Mouse (Mus musculus) heart, postnatal 0 days (tissue): ENCODE data around the gene Vwa3b. TPM values are rescaled to one million over a fixed set of nuclear protein-coding genes. Genes with fewer than 3 reads are reported as not detected.

Experiments
- ATAC-seq: fragments of 200-750 bp; cut with Nextera tagmentation; 2 replicates; pipeline ENCODE4 v1.8.0; 2017; ENCODE audit warnings: low read depth, moderate number of reproducible peaks, moderate library complexity; ENCODE audit not compliant: insufficient read depth
- DNase-seq: peaks from one replicate; pipeline ENCODE4 v3.0.0-alpha.2; 2016; ENCODE audit warnings: low spot score
- H3K27ac ChIP-seq: fragments of 300-500 bp; sonication (generic); 2 replicates; pipeline ENCODE4 v1.5.1; 2014; ENCODE audit warnings: low read depth, mild to moderate bottlenecking
- H3K27me3 ChIP-seq: fragments of 300-500 bp; sonication (generic); 2 replicates; pipeline ENCODE4 v1.6.1; 2014; ENCODE audit warnings: low read length, mixed read lengths; ENCODE audit not compliant: control insufficient read depth, insufficient read depth
- H3K36me3 ChIP-seq: fragments of 300-500 bp; sonication (generic); replicated peaks from 2 replicates; pipeline ENCODE4 v1.6.1; 2014; ENCODE audit warnings: low read length, mixed read lengths; ENCODE audit not compliant: control insufficient read depth, insufficient read depth
- H3K4me1 ChIP-seq: fragments of 300-500 bp; sonication (generic); 2 replicates; pipeline ENCODE4 v1.6.1; 2014; ENCODE audit warnings: antibody characterized with exemption; ENCODE audit not compliant: control insufficient read depth, insufficient read depth
- H3K4me2 ChIP-seq: fragments of 300-500 bp; sonication (generic); 2 replicates; pipeline ENCODE4 v1.6.1; 2014; ENCODE audit warnings: low read depth, mild to moderate bottlenecking, low read length, moderate library complexity
- H3K4me3 ChIP-seq: fragments of 300-500 bp; sonication (generic); 2 replicates; pipeline ENCODE4 v1.5.1; 2014; ENCODE audit warnings: low read depth, low read length
- H3K9ac ChIP-seq: fragments of 300-500 bp; sonication (generic); replicated peaks from 2 replicates; pipeline ENCODE4 v1.6.1; 2014; ENCODE audit warnings: low read depth, low read length, mixed read lengths
- H3K9me3 ChIP-seq: fragments of 300-500 bp; sonication (generic); replicated peaks from 2 replicates; pipeline ENCODE4 v1.6.1; 2016; ENCODE audit warnings: low read length; ENCODE audit not compliant: control insufficient read depth
- CTCF ChIP-seq: IDR thresholded peaks from 2 replicates; pipeline ENCODE4 v1.5.1; 2016; ENCODE audit warnings: antibody characterized with exemption, control low read depth, low read depth
- EP300 ChIP-seq: IDR thresholded peaks from 2 replicates; pipeline ENCODE4 v1.6.1; 2016; ENCODE audit warnings: antibody characterized with exemption, low read depth
- WGBS: fragments of 180-500 bp; shearing (Covaris S2); extraction: QIAGEN DNeasy Blood & Tissue Kit; methylation state at CpG from one replicate; pipeline ENCODE4 v1.1.7; 2014; 5-methylcytosine and 5-hydroxymethylcytosine counted together
- polyA plus RNA-seq: library from polyadenylated mRNA; unstranded; fragments of >200 nt; fragmentation: Nextera tagmentation; extraction: Ambion mirVana; gene quantifications from 2 replicates; pipeline ENCODE4 v1.2.1, GENCODE M21; 2015
- total RNA-seq: library from RNA; depleted of rRNA; stranded (reverse); fragments of >200 nt; gene quantifications from 2 replicates; pipeline ENCODE4 v1.2.3, GENCODE M21; 2014; ENCODE audit warnings: low replicate concordance

Vwa3b gene
- total and polyA plus RNA-seq, 2 experiments from 2014 or later: 0.26 TPM; not detected in 1

- no peak overlapping the region for H3K27ac ChIP-seq
- no peak for TF ChIP-seq EP300
- no peak for TF ChIP-seq CTCF
- H3K4me2 ChIP-seq: no peak overlapping the region
- no peak overlapping the region for H3K9ac ChIP-seq
- H3K4me1 ChIP-seq: no peaks in the 10 kb centered on the region
- H3K36me3 ChIP-seq: no peaks in the 10 kb centered on the region
- ATAC-seq: no peak
- WGBS: 70% methylated on average over 6 of the region's 6 CpGs
- H3K9me3 ChIP-seq: no peaks in the 10 kb centered on the region
- DNase-seq: no peak
- no peak overlapping the region for H3K4me3 ChIP-seq
- no peaks in the 10 kb centered on the region for H3K27me3 ChIP-seq
Observed at GRCm38 (mm10) chr1:37113781-37114180, 87.4 kb downstream of the Vwa3b start.

GRCm38 (mm10) chr1:37115847-37116246, 89.5 kb downstream of the Vwa3b start:
- H3K27ac ChIP-seq: no peak overlapping the region
- ATAC-seq: no peak
- TF ChIP-seq EP300: no peak
- no peak for TF ChIP-seq CTCF

GRCm38 (mm10) chr1:37116574-37116973, 90.2 kb downstream of the Vwa3b start:
- Histone ChIP-seq H3K36me3 (no peaks in the 10 kb centered on the region), H3K9me3 (no peaks in the 10 kb centered on the region), H3K4me1 (no peaks in the 10 kb centered on the region), H3K4me3 (no peak overlapping the region), H3K27ac (no peak overlapping the region), H3K9ac (no peak overlapping the region), H3K4me2 (no peak overlapping the region), H3K27me3 (no peaks in the 10 kb centered on the region)
- no peak for DNase-seq
- TF ChIP-seq CTCF: no peak
- no peak for TF ChIP-seq EP300
- 81% methylated on average over 9 of the region's 9 CpGs for WGBS
- ATAC-seq: no peak

More at GRCm38 (mm10) chr1:37115847-37116246, 89.5 kb downstream of the Vwa3b start:
- no peaks in the 10 kb centered on the region for H3K36me3 ChIP-seq
- H3K27me3 ChIP-seq: no peaks in the 10 kb centered on the region
- no peaks in the 10 kb centered on the region for H3K4me1 ChIP-seq
- H3K9ac ChIP-seq: no peak overlapping the region
- H3K4me3 ChIP-seq: no peak overlapping the region
- H3K4me2 ChIP-seq: no peak overlapping the region
- H3K9me3 ChIP-seq: no peaks in the 10 kb centered on the region
- WGBS: 74% methylated on average over 5 of the region's 5 CpGs
- DNase-seq: no peak

- 86% methylated on average over 5 of the region's 5 CpGs for WGBS
- Histone ChIP-seq H3K4me3 (no peak overlapping the region), H3K9ac (no peak overlapping the region), H3K36me3 (no peaks in the 10 kb centered on the region), H3K27me3 (no peaks in the 10 kb centered on the region), H3K9me3 (no peaks in the 10 kb centered on the region), H3K4me1 (no peaks in the 10 kb centered on the region), H3K27ac (no peak overlapping the region), H3K4me2 (no peak overlapping the region)
- DNase-seq: no peak
- ATAC-seq: no peak
- TF ChIP-seq CTCF (no peak), EP300 (no peak)
Observed at GRCm38 (mm10) chr1:37117964-37118363, 91.6 kb downstream of the Vwa3b start.

- ATAC-seq: no peak
- no peak for DNase-seq
- H3K27me3 ChIP-seq: no peaks in the 10 kb centered on the region
- no peaks in the 10 kb centered on the region for H3K36me3 ChIP-seq
- H3K4me1 ChIP-seq: no peaks in the 10 kb centered on the region
- WGBS: 42% methylated on average over 4 of the region's 4 CpGs
- no peak overlapping the region for H3K4me3 ChIP-seq
- TF ChIP-seq CTCF: no peak
- no peak for TF ChIP-seq EP300
- H3K9me3 ChIP-seq: no peaks in the 10 kb centered on the region
- H3K4me2 ChIP-seq: no peak overlapping the region
- no peak overlapping the region for H3K9ac ChIP-seq
- H3K27ac ChIP-seq: no peak overlapping the region
Observed at GRCm38 (mm10) chr1:37122306-37122705, 95.9 kb downstream of the Vwa3b start.

- no peak for DNase-seq
- Histone ChIP-seq H3K9me3 (no peaks in the 10 kb centered on the region), H3K27me3 (no peaks in the 10 kb centered on the region), H3K4me2 (no peak overlapping the region), H3K36me3 (no peaks in the 10 kb centered on the region), H3K4me1 (no peaks in the 10 kb centered on the region), H3K27ac (no peak overlapping the region), H3K4me3 (no peak overlapping the region), H3K9ac (no peak overlapping the region)
- 68% methylated on average over 3 of the region's 3 CpGs for WGBS
- no peak for ATAC-seq
- TF ChIP-seq EP300: no peak
- no peak for TF ChIP-seq CTCF
Observed at GRCm38 (mm10) chr1:37122798-37123197, 96.4 kb downstream of the Vwa3b start.
